Mouse (Mus musculus) lung, postnatal 36 days (tissue): Measurements from ENCODE around the gene Arl6ip4.

Source experiments
- DNase-seq: peaks from one replicate; pipeline ENCODE4 v3.0.0; 2022; ENCODE audit warnings: mixed read lengths

Arl6ip4 gene

GRCm38 (mm10) chr5:124158305-124158704, 42.4 kb downstream of the Arl6ip4 start:
- DNase-seq = no peak

DNA sequence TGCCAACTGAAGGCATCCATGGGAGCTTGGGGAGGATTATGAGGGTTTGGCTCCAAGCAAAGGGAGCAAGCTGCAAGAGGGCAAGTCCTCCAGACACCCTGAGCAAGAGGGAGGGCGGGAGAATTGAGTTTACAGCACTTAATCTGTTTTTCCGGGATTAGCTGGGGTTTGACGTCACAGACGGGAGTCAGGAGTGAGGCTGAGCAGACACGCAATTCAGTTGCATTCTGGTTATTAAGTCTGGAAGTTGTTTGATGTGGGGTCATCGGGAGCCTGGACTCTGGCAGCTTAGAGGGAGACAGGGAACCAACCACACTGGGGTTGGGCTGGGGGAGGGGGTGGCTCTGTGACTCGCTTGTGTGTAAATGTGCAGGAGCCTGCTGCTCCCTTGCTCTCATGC, 43.6 kb downstream of the Arl6ip4 start:
- no peak for DNase-seq

- no peak for DNase-seq
Observed at GRCm38 (mm10) chr5:124161831-124162230, 45.9 kb downstream of the Arl6ip4 start.

DNA sequence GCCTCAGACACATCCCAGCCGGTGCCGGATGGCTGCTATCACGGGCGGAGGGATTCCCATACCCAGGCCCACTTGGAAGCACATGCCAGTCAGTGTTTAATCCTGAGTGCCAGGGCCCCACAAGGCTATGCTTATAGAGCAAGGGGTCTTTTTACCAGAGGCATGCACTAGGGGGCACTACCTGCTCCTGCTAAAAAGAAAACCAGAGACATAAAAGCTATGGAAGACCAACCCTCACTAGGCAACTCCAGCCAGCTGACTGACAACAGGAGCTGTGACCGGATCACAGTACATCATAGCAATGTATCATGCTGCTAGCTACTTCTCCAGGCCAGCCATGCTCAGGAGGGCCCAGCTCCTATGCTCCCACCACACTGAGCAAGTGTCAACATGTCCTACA, 46.7 kb downstream of the Arl6ip4 start:
- peak; percentile 91 for DNase-seq

- DNase-seq = no peak
Observed at GRCm38 (mm10) chr5:124163445-124163844, 47.6 kb downstream of the Arl6ip4 start.

DNA sequence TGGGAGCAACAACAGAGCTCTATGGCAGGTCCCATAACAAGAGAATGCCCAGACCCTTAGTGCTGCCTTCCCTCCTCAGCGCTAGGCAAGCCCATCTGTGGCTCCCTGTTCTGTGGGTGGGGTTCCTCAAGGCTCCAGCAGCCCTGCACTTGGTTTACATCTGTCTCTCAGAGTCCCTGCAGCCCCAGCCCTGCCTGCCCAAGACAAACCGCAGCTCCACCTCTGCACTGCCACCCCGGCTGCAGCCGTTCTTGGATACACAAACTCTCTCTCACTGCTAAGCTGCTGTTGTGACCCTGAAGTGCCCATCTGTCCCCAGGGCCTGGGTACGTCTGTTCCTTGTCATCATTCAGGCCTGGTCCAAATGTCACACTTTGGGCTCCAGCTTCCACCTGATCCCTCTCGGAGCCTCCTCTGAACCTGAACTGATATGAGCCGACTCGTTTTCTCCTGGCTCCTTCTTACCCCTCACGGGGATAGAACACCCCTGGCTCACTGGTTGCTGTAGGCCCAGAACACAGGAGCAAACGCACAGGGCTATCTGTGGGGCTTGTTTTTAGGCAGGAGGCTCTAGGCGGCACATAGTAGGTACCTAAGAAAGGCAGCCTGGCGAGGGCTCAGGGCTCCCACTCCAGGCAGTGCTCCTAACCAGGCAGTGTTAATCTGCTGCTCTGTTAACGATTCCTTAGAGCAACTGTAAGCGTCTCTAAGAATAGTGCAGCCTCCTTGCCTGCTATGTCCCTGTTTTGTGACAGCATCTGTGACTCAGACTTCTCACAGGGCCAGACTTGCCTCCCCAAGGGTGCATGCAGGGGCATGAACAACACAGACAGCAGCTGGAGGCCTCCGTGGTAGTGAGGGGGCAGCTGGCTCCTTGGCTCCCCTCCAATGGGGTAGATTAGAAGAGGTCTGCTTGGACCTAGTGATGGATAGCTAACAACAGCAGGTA, 50.0 kb downstream of the Arl6ip4 start:
- peak; percentile 32 for DNase-seq

- no peak for DNase-seq
Observed at GRCm38 (mm10) chr5:124166741-124167140, 50.9 kb downstream of the Arl6ip4 start.

DNA sequence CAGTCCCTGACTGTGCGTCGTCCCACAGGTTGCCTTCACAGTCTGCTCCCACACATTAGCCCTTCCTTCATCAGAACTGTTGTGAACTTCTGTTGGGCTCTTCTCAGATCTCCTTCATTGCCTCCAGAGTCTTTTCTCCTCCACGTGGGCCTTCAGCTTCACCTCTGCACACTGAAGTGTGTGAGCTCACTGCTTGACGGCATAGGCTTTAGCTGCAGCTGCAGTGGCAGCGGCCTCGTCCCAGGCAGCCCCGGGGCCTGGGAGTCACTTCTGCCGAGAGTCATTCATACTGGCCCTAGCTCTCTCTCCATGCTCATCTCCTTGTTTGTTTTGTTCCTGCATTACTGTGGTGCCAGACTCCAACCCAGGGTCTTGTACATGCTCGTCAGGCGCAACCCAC, 51.7 kb downstream of the Arl6ip4 start:
- DNase-seq = no peak
